In genomic region chr16:85435427-85435826, GRCm38 (mm10) we compare ENCODE assay signal across 8 mouse cellular contexts.
DNase-seq lines count a peak whose midpoint lies in the region; ATAC-seq and TF ChIP-seq lines count a peak whose summit lies in the region.

No protein-coding gene starts in this region.

- H3K27ac ChIP-seq in embryonic facial prominence, embryonic 10.5 days (replicated peaks): no peak overlapping the region
- no peak overlapping the region for H3K27ac ChIP-seq in lung, embryonic 14.5 days (ENCODE audit: low read depth)
- no peak overlapping the region for H3K27ac ChIP-seq in forebrain, embryonic 16.5 days (ENCODE audit: low read length)

- H3K36me3 ChIP-seq in embryonic facial prominence, embryonic 10.5 days (replicated peaks): no peaks in the 10 kb centered on the region
- no peaks in the 10 kb centered on the region for H3K36me3 ChIP-seq in lung, embryonic 14.5 days (ENCODE audit: insufficient read depth)
- H3K36me3 ChIP-seq in forebrain, embryonic 16.5 days (ENCODE audit: control insufficient read depth, insufficient read depth): no peaks in the 10 kb centered on the region

- H3K27me3 ChIP-seq in embryonic facial prominence, embryonic 10.5 days (replicated peaks; ENCODE audit: low read depth, poor library complexity, severe bottlenecking): no peaks in the 10 kb centered on the region
- no peaks in the 10 kb centered on the region for H3K27me3 ChIP-seq in lung, embryonic 14.5 days (ENCODE audit: insufficient read depth, low read length)
- no peaks in the 10 kb centered on the region for H3K27me3 ChIP-seq in forebrain, embryonic 16.5 days (replicated peaks; ENCODE audit: control insufficient read depth, insufficient read depth, low read length)

- TF ChIP-seq CTCF in lung, embryonic 14.5 days (IDR thresholded peaks at IDR 0.05; ENCODE audit: low read depth): peak; percentile 47

- 58% methylated on average over 2 of the region's 2 CpGs for WGBS in embryonic facial prominence, embryonic 10.5 days
- WGBS in lung, embryonic 14.5 days: 59% methylated on average over 2 of the region's 2 CpGs
- WGBS in forebrain, embryonic 16.5 days: 68% methylated on average over 2 of the region's 2 CpGs

- H3K4me3 ChIP-seq in embryonic facial prominence, embryonic 10.5 days: no peak overlapping the region
- no peak overlapping the region for H3K4me3 ChIP-seq in lung, embryonic 14.5 days (ENCODE audit: low read depth, low read length)
- no peak overlapping the region for H3K4me3 ChIP-seq in forebrain, embryonic 16.5 days (replicated peaks; ENCODE audit: low read length)

- no peak overlapping the region for H3K9ac ChIP-seq in lung, embryonic 14.5 days
- no peak overlapping the region for H3K9ac ChIP-seq in forebrain, embryonic 16.5 days (replicated peaks; ENCODE audit: low read depth, low read length)

- H3K4me2 ChIP-seq in lung, embryonic 14.5 days: no peak overlapping the region
- H3K4me2 ChIP-seq in forebrain, embryonic 16.5 days (ENCODE audit: low read length): no peak overlapping the region

- H3K4me1 ChIP-seq in embryonic facial prominence, embryonic 10.5 days: no peaks in the 10 kb centered on the region
- no peaks in the 10 kb centered on the region for H3K4me1 ChIP-seq in lung, embryonic 14.5 days (ENCODE audit: insufficient read depth)
- no peaks in the 10 kb centered on the region for H3K4me1 ChIP-seq in forebrain, embryonic 16.5 days (replicated peaks; ENCODE audit: control insufficient read depth, insufficient read depth, low read length)

- no peak for ATAC-seq in lung, embryonic 14.5 days (ENCODE audit: insufficient read depth)
- ATAC-seq in forebrain, embryonic 16.5 days: no peak

- H3K9me3 ChIP-seq in embryonic facial prominence, embryonic 10.5 days: no peaks in the 10 kb centered on the region
- no peaks in the 10 kb centered on the region for H3K9me3 ChIP-seq in lung, embryonic 14.5 days (ENCODE audit: low read depth, low read length)
- no peaks in the 10 kb centered on the region for H3K9me3 ChIP-seq in forebrain, embryonic 16.5 days (ENCODE audit: control insufficient read depth, low read length)

- peak; percentile 3 for DNase-seq in gastrocnemius, adult 18-20 months (ENCODE audit: low spot score)
- no peak for DNase-seq in gastrocnemius, adult 8-10 months (ENCODE audit: low spot score in 2 of 2)
- DNase-seq in right cerebral cortex, adult 18-20 months: peak; percentile 56
- no peak for DNase-seq in right cerebral cortex, postnatal 10 days (ENCODE audit: low spot score in 2 of 2)
- DNase-seq in embryonic facial prominence, embryonic 10.5 days (ENCODE audit: low spot score): peak; percentile 26
- DNase-seq in lung, embryonic 14.5 days: peak; percentile 38
- no peak for DNase-seq in urinary bladder, adult 2 months (ENCODE audit: low spot score)

Comparison
In these comparisons a context has a peak if more than half of its experiments do, and no peak if none do; other contexts are left out.
1. DNase-seq: peak in gastrocnemius, adult 18-20 months (single experiment), right cerebral cortex, adult 18-20 months (single experiment), embryonic facial prominence, embryonic 10.5 days (single experiment) and lung, embryonic 14.5 days (single experiment); none in gastrocnemius, adult 8-10 months (0 of 2), right cerebral cortex, postnatal 10 days (0 of 2) and urinary bladder, adult 2 months (single experiment).